Mouse (Mus musculus): ENCODE data around the gene Aspdh.

Gene Aspdh

DNA sequence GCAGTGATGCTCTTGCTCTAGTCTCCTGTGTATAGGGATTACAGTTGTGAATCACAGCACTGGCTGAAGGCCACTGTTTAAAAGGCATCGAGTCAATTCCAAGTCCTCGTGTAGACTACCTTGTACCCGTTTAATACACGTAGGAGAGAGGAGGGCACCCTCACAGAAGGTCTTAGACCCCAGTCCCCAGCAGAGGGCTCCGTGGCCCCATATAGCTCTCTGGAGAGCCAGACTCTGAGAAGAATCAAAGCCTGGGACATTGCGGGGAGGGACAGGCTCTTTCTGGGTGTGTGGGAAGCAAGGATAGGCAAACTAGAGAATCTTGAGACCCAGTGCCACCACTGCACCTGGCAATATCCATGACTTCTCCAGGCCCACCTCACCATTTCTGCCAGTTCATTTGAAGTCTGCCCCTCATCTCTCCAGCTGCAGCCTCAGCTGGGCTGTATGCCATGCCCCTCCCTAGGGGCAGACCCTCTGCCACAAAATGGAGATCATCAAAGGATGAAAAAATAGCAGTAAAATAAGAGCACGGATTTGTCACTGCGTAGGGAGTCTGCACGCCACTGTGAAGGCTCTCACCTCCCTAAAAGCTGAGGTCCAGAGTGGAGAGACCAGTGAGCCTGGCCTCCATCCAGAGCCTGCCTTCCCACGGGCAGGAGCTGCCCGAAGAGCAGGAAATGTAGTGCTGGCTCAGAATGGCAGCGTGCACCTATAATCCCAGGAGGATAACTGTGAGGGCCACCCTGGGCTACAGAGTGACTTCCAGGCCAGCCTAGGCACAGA lies 18.9 kb upstream of the Aspdh start:
- no peak for DNase-seq (ENCODE audit: extremely low read depth, low read depth, low spot score)

DNA sequence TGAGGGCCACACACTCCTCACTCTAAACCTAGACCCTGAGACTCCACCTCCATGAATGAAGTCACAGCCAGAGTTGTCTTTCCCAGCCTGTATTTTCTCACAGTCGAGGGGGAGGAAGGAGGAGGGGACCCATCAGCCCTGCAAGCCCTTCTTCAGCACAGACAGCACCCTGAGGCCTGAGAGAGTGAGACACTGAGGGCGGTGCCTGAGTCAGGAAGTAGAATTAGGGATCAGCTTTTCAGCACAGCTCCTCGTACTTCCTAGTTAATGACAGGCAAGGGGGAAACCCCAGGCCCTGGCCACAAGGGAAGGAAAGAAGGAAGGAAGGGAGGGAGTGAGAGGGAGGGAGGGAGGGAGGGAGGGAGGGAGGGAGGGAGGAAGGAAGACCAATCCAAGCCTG lies 11.9 kb upstream of the Aspdh start:
- no peak for DNase-seq (ENCODE audit: extremely low read depth, low read depth, low spot score)

DNA sequence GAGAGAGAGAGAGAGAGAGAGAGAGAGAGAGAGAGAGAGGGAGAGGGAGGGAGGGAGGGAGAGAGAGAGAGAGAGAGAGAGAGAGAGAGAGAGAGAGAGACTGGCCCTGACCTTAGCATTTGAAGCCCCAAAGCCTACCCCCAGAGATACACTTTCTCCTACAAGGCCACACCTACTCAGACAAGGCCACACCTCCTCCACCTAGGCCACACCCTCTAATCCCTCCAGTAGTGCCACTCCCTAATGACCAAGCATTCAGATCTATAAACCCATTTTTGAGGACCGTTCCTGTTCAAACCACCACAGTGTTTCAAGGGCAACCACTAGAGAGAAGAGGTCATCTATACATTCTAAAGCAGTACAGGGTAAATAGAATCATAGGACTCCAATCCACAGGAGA lies 8.9 kb upstream of the Aspdh start:
- no peak for DNase-seq (ENCODE audit: extremely low read depth, low read depth, low spot score)

DNA sequence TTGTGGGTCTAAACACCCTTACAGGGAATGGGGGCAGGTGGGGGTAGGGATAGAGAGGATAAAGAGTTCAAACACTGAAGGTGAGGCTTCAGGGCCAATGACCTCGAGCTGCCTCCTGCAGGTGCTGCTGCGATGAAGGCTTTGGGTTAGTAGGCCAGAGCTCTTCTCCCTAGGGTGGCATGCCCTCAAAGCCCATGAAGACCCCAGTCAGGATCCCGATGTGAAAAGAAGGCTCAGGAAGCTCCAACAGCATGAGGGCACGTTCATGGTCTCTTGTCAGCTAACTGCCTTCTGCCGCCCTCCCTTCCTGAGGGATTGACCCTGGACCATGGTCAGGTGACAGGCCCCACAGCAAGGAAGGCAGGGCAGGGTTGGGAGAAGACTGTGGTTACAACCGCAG lies 5.1 kb upstream of the Aspdh start:
- no peak for DNase-seq (ENCODE audit: extremely low read depth, low read depth, low spot score)

DNA sequence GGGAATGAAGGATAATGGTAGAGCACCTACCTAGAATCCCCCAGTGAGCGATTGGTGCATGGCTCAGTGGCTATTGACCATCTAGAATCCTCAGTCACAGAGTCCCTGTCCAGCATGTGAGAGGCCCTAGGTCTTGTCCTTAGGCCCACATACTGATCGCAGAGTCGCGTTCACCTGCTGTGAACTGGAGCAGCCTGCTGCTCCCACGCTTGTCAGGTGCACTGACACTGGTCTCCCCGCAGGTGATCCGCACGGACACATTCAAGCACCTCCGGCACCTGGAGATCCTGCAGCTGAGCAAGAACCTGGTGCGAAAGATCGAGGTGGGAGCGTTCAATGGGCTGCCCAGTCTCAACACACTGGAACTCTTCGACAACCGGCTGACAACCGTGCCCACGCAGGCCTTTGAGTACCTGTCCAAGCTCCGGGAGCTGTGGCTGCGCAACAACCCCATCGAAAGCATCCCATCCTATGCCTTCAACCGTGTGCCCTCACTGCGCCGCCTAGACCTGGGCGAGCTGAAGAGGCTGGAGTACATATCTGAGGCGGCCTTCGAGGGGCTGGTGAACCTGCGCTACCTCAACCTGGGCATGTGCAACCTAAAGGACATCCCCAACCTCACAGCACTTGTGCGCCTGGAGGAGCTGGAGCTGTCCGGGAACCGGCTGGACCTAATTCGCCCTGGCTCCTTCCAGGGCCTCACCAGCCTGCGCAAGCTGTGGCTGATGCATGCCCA lies 4.3 kb upstream of the Aspdh start:
- no peak for DNase-seq (ENCODE audit: extremely low read depth, low read depth, low spot score)

DNA sequence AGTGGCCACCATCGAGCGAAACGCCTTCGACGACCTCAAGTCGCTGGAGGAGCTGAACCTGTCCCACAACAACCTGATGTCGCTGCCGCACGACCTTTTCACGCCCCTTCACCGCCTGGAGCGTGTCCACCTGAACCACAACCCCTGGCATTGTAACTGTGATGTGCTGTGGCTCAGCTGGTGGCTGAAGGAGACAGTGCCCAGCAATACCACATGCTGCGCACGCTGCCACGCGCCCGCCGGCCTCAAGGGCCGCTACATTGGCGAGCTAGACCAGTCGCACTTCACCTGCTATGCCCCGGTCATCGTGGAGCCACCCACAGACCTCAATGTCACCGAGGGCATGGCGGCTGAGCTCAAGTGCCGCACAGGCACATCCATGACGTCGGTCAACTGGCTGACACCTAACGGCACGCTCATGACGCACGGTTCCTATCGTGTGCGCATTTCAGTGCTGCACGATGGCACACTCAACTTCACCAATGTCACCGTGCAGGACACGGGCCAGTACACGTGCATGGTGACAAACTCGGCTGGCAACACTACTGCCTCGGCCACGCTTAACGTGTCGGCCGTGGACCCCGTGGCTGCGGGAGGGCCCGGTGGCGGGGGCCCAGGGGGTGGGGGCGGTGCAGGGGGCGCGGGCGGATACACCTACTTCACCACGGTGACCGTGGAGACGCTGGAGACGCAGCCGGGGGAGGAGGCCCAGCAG lies 3.5 kb upstream of the Aspdh start:
- DNase-seq (ENCODE audit: extremely low read depth, low read depth, low spot score) = no peak

DNA sequence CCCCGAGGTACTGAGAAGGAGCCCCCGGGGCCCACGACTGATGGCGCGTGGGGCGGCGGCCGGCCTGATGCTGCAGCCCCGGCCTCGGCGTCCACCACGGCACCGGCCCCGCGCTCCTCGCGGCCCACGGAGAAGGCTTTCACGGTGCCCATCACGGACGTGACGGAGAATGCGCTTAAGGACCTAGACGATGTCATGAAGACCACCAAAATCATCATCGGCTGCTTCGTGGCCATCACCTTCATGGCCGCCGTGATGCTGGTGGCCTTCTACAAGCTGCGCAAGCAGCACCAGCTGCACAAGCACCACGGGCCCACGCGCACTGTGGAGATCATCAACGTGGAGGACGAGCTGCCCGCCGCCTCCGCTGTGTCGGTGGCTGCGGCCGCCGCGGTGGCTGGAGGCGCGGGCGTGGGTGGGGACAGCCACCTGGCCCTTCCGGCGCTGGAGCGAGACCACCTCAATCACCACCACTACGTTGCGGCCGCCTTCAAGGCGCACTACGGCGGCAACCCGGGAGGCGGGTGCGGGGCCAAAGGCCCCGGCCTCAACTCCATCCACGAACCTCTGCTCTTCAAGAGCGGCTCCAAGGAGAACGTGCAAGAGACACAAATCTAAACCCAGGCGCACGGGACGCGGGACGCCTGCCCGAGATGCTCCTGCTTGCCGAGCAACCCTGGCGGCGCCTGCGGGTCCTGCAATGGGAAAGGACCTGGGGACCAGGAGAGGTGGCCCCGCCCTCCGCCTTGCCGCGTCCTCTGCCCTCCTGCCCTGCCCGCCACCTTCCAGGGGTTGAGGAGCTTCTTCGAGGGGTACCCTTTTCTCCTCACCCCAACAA lies 2.8 kb upstream of the Aspdh start:
- no peak for DNase-seq (ENCODE audit: extremely low read depth, low read depth, low spot score)

DNA sequence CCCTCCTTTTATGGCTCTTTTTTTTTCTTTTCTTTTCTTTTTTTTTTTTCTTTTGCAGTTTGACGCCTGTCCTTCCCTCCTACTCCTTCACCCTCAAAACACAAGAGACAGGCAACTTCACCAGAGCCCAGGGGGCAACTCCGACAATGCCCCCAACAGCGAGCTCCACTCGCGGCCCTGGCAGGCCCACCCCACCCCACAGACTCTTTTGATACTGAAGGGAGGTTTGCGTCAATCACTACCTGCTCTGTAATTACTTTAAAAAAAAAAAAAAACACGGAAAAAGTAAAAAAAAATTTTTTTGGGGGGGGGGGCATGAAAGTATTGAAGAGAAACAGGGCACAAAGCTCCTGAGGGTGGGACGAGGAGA lies 2.1 kb upstream of the Aspdh start:
- no peak for DNase-seq (ENCODE audit: extremely low read depth, low read depth, low spot score)

DNA sequence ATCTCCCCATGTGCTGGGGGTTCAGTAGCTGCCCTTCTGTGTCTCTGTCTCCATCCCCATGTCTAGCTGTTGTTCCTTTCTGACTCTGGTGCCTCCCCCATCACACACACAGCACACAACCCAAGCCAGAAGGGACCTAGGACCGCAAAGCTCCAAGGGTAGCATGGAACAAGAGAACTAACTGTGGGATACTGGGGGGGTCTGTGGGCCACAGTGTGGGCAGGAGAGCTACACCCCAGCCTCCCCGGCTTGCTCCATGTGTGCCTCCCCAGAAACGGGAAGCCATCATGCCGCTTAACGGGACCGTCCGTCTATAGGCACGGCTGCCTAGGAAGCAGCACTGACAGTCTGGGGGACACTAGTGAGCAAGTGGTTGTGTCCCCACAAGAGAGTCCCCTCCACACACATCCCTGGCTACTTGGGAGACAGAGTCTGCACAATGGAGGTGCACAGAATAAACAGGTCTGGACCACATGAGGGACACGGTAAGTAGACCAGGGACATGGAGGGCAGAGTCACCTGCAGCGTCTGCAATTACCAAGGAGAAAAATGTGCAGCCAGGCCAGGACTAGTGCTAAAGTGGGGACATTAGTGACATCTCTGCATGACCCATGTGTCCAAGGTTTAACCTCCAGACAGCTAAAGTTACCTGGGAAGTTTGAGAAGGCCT lies 1.5 kb upstream of the Aspdh start:
- DNase-seq (ENCODE audit: extremely low read depth, low read depth, low spot score) = no peak

DNA sequence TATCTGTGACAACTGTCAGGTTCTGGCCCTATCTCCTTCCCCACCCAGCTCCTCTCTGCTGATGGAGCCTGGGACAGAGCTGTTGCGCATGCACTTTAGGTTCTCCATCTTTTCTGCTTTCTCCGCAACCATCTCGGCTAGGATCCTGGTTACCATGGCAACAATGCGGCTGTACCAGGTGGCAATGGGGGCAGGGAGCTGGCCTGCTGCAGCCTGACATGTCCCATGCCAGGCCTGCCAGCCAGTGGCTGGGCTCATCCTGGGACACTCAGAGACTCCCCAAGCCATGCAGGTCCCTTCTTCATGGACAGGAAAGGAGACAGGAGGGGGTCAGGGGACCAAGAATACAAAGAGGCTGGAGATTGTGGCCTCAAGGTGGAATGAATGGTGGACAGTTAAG lies 680 bp upstream of the Aspdh start:
- DNase-seq (ENCODE audit: extremely low read depth, low read depth, low spot score) = no peak

DNA sequence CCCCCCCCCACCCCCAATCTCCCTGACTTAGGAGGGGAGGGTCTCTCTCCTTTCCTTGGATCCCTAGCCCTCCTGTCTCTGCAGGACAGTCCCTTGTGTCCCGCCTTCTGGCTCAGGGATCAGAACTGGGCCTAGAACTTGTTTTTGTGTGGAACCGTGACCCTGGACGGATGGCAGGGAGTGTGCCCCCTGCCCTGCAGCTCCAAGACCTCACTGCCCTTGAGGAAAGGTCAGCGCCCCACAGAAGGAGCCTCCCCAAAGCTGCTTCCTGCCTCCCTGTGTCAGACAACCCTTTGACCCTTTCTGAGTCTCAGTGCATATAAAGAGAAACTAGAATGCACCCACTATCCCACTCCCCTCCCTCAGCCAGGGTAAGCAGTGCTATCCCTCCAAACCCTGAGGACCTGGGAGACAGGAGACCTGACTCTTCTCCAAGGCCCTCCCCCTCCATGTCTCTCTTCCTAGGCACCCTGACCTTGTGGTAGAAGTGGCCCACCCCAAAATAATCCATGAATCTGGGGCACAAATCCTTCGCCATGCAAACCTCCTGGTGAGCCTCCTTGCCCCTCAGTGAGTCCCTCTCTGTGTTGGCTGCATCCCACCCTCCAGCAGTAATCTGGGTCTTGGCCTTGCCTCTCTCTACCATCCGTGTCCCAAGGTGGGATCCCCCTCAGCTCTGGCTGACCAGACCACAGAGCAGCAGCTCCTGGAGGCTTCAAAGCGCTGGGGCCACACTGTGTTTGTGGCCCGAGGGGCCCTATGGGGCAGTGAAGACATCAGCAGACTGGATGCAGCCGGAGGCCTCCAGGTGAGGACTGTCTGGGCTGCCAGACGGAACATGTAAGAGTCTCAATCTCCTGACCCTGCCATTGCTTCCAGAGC lies 1.1 kb downstream of the Aspdh start:
- DNase-seq (ENCODE audit: extremely low read depth, low read depth, low spot score) = no peak

DNA sequence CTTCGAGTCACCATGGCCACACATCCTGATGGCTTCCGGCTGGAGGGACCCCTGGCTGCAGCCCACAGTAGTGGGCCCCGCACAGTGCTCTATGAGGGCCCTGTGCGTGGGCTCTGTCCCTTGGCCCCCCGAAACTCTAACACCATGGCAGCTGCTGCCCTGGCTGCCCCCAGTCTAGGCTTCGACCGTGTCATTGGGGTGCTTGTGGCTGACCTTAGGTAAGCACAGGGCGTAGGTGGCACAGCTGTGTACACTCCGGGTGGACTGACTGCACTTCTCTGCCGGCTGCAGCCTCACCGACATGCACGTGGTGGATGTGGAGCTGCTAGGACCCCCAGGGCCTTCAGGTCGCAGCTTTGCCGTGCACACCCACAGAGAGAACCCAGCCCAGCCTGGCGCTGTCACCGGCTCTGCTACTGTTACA lies 1.7 kb downstream of the Aspdh start:
- DNase-seq (ENCODE audit: extremely low read depth, low read depth, low spot score) = no peak

DNA sequence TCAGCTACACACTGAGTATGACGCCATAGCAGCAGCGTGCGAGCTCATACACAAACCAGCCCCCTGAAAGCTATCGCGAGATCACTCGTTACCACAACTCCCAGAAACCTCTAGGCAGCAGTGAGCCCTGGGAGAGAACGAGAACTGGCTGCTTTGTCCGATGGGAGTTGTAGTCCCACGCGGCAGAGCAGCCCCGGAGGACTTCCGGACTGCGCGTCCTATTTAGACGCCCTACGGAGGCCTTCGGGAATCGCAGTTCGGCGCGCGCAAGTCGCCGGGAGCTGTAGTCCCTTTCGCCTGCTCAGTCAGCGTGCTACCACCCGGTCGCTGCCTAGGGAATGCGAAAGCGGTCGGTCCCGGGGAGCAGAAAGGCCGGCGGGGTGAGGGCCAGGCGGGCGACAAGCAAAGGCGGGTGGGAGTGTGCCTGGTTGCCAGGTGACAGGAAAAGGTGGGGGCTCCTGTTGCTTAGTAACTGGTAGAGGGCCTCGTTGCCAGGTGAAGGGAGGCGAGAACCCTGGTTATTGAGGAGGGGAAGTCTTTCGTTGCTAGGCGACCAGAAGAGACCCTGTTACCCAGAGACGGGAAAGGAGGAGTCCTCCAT lies 2.7 kb downstream of the Aspdh start, which contains the start of gene Josd2:
TSS of gene Josd2 (plus strand) at position 170 of the 601 bp plus-strand sequence.
- DNase-seq (ENCODE audit: extremely low read depth, low read depth, low spot score) = peak; percentile 92

DNA sequence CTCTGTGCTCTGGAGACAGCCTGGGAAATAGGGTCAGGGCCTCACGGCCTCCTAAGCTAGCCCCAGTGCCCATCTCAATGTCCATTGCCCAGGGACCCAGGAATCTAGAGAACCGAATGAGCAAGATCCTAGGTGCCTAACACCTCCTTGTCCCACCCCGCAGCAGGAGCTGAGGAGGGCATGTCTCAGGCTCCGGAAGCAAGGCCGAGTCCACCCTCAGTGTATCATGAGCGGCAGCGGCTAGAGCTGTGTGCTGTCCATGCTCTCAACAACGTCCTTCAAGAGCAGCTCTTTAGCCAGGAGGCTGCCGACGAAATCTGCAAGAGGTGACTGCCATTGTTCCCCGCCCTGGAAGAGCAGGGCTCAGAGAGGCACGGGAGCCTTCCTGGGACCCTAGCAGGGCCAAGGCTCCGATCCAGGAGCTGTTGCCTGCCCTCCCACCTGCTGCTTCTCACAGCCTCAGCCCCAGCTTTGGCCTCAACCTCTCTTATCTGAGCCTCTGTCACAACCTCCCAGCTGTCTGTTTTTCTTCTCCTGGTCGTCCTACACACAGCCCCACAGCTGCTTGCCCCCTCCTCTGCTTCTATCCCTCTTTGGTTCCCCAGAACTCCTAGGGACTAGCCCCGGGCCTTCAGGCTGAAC lies 3.6 kb downstream of the Aspdh start:
- DNase-seq (ENCODE audit: extremely low read depth, low read depth, low spot score) = no peak

DNA sequence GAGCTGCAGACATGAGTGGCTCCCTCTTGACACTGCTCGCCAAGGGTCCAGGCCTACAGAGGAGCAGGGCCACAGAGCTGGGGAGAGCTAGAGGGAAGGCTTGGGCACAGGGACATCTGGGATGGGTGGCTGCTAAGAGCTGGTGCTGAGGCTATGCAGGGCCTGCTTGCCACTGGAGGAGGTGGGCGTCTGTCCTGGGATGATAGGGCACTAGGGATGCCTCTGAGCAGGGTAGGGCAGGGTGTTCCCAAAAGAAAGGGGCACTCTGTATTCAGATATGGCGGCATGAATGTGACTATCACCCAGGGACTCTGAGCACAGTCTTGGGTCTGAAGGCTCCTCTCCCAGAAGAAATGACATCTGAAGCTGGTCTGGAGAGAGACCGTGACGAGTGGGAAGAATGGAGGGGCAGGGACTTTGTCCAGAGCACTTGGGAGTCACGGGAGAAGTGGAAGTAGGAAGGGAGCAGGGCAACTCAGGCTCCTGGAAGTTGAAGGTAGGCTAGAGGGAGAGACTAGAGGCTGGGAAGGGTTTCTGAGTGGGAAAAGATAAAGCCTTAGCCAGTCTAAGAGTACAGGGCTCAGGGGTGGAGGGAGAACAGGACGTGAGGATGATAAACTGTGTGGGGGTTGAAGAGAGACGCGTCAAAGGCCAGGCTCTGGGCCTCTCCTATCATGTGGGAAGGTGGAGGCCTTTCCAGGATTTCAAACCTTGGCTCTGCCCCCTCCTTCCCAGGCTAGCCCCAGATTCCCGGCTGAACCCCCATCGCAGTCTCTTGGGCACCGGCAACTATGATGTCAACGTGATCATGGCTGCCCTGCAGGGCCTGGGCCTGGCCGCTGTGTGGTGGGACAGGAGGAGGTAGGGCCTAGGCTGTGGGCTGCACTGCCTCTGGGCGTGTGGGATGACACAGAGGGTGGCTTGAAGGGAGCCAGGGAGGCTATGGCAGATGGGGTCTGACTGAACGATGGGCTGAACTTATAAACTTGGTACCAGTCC lies 4.8 kb downstream of the Aspdh start:
- no peak for DNase-seq (ENCODE audit: extremely low read depth, low read depth, low spot score)

DNA sequence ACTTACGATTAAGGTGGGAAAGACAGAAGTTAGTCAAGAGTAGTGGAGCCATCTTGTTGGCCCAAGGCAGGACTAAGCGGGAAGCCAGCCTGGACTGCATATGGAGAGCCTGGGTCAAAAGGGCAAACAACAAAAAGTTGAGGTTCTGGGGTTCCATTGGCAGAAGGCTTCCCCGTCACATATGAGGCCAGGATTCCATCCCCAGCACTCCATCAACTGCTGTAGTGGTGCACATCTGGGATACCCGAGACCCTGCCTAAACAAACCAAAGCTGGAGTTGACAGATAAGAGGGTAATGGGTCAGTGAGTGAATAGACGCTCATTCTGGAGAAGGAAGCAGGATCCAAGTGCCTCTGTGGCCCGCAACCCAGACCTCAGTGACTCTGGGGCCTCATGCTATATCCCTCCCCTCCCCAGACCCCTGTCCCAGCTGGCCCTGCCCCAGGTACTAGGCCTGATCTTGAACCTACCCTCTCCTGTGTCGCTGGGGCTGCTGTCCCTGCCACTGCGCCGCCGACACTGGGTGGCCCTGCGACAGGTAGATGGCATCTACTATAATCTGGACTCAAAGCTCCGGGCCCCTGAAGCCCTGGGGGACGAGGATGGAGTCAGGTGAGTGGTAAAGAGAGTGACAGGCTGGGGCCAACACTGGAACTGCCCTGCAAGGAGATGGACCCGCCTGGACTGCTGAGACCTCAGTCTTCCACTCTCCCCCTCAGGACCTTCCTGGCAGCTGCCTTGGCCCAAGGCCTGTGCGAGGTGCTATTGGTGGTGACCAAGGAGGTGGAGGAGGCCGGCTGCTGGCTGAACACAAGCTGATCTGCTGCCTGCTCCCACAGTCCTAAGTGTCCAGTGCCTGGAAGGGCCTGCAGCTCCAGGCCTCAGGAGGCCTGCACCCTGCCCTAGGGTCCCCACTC lies 5.8 kb downstream of the Aspdh start:
- no peak for DNase-seq (ENCODE audit: extremely low read depth, low read depth, low spot score)
